Mouse (Mus musculus) layer of hippocampus, adult 9-10 months (tissue): ENCODE measurements at regions not wholly inside any gene's neighbourhood (a gene's known extent, or its start where the extent isn't known, plus 50 kb on each side); places are given as distances from the start of the nearest gene placed in this dataset.
A peak's percentile ranks its signal among the peaks of the same experiment; 100 is the strongest.

Experiments
- DNase-seq: peaks from one replicate; pipeline ENCODE4 v3.0.0; 2022; ENCODE audit warnings: low spot score

DNA sequence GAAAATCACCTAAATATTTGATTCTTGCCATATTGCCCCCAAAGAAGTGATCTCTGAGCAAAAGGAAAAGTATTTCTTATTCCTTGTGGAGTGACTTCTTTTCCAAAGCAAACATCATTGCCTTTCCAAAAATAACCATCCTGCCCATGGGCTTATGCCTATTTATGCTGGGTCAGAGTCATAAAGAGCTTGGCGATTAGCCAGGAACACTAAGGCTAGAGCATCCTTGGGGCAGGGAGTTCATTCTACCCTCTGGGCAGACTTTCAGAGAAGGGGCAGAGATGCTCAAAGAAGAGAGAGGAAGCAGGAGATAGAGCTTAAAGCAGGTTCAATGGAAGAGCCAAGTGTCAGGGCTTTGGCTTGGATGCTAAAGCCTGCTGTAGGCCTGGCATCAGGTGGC lies 203.1 kb upstream of the Gmds start:
- no peak for DNase-seq

DNA sequence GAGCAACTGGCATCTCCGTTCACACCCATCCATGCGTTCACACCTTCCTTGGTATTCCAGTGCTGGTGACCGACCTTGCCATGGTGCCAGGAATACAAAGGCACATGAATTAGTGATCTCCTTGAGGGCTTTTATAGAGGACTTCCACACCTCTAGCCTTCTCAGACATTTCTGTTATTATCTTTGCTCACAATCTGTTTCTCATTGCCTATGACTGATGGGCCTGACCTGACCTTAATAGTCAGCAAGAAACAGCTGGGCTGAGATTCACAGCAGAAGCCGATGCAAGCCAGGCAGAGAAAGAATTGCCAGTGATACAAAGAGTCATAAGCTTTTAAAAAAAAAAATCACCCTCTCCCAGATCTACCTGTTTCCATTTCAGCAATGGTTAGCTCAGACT lies 197.7 kb upstream of the Gmds start:
- DNase-seq, result no peak

DNA sequence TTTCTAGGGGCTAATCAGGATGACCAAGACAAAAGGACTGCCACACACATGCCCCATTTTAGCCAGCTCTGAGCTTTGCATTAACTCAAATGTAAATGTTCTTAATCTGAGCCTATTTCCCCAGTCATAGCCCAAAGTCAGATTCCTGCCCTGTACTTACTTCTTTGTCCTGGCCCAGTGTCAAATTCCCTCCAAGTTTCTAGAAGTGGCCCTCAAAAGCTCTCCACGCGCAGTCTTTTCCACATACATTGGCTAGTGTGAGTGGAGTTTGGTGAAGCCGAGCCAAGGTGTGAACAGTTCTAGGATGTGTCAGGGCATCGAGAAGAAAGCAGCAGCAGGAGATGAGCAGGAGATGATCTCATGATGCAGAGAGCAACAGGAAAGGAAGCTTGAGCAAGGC lies 197.1 kb upstream of the Gmds start:
- no peak for DNase-seq

DNA sequence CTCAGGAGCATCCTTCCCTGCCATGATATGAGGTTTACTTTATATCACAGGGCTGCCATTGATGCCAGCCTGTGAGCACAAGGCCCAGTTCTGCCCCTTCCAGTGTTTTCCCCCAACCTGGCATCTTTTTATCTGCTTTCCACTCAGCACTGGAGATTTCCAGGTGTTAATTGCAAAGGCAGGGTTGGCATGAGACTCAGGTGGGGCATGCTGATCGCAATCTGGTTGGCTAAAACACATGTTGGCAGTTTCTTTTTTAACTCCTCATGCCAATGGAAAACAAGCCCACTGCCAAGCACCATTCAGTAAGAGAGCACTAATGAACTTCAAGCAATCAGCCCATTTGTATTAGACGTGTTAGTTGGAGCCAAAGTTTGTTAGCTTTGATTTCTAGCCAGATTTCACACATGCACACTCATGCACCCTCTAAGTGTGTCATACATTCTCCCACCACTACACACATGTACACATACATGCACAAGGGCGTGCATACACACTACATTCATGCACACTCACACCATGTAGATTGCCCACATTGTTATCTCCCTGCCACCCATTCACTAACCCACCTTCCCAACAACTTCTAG lies 192.5 kb upstream of the Gmds start:
- no peak for DNase-seq

DNA sequence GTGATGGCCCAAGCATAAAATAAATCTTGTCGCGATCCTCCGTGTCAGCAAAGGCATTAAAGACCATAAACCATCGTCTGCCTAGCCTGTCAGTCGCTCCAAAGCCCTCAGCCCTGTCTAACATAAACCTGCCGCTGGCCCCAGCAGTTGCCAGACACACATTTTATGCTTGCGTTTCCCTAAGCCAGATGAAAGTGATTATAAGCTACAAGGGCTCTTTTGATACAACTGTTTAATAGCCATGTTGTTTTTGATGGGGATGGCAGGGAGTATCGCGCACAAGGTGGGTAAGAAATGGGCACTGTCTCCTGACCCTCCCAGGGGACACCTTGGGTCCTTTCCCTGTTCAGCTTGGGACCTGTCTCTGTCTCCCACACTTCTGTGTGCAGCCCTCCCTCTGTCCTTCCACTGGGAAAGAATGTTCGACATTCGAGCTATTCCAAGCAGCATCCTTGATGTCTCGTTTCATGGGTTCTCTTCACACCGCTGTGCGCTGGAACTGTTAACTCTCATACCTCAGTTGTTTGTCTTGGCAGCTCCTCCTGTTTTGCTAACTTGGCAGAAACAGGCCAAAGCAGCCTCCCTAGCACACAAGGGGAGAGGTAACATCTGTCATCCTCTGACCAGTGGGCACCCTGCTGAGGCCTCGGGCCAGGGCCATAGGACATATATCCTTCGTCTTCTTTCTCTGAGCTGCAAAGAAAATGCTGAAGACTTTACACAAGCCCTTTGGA lies 180.2 kb upstream of the Gmds start:
- no peak for DNase-seq

DNA sequence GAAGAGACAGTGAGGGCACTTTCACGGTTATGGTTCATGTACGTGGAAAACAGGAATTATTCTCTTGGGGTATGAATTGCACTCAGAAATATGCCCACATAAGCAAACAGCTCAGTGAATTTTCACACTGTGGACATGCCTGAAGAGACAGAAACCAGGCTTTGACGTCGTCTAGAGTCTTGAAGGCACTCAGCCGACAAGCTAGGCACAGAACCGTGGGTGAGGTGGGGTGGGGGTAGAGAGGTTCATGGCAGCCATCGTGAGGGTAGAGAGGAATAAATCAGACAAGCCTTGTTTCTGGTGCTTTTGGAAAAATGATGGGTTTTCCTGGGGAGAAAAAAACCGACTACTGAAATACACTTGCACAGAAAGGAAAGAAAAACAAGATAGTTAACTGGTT lies 179.0 kb upstream of the Gmds start:
- no peak for DNase-seq

DNA sequence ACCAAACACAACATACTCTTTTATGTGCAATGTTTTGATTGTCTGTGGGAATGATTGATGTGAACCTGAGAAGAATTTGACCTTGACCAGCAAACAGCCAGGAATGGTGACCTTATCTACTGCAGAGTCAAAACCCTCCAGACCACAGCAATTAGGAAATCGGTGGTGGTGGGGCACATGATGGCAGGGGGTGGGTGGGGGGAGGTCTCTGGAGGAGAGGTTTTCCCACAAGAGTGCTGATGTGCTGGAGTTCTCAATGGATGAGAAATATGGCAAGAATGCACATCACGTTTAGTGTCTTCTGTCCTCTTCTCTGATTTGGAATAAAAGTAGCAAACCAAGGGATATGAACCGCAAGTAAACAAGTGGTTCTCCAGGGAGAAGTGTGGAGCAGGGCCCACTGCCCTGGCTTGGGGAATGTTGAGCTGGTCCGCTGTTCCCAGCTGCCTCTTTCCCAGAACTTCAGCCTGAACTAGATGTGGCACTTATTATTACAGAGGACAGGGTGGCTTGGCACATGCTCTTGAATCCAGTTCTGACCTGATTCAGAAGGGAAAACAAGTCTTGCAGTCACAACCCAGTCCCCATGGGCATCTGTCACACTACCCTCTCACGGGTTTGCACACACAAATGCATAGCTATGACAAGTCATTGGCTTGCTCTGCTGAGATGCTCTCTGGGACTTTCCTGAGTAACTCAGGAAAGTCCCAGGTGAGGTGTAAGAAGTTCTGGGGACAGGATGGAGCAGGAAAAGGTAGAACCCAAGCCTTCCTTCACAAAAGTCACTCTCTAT lies 170.9 kb upstream of the Gmds start:
- no peak for DNase-seq

DNA sequence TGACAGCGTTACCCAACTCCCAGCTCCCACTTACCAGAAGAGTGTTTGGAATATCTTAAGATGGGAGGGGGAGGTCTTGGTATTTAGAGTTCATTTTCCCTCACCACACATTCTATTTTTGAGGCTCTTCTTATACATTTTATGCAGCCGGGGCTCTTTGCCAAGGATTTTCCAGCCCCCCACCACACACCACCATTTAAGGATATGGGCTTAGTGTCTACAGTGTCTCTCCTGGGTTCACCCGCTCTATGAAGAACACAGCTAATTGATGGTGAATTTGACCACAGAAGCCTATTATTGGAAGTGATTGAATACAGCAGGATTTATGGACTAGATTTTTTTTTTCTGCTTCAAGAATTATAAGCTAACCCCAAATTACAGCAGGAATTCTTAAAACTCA lies 169.9 kb upstream of the Gmds start:
- DNase-seq, result no peak

DNA sequence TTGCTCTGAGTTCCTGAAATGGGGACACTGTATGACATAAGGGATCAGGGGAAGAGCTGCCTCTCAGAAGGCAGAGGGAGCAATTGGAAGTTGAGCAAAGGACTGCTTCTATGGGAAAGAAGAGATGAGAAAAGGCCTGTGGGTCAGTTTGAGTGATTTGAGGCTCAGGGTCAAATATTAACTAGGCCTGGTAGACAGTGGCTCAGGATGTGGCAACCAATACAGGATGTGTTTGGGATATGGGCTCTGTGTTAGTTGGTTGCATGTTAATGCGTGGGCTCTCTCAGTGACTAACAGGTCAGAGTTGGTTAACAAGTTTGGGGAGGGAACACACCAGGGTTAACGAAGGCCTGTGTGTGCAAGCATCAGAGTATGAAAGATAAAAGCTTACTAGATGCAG lies 169.3 kb upstream of the Gmds start:
- no peak for DNase-seq

DNA sequence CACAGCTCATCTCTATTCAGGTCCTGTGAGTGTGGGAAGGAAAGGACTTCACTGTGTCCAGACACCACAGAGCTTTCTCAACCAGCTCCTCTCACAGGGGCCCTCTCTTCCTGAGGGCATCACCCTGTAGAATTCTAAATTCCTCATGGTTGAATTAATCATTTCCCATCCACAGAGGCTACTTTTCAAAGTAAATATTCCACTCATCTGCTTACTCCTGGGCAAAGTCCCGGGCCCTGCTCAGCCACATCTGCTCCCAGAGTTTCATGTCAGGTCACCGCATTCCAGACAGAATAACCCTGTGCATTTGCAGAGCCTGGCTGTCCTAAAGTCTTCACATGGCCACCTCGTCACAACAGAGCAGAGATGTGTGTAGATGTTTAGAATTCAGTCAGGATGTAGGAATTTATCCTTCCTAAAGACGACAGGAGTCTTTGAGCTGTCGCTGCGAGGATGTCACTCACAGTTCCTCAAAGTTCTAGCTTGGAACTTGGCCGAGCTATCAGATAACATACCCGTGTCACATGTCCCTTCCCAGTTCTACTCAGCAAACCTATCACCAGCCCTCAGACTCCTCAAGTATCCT lies 159.8 kb upstream of the Gmds start:
- no peak for DNase-seq

DNA sequence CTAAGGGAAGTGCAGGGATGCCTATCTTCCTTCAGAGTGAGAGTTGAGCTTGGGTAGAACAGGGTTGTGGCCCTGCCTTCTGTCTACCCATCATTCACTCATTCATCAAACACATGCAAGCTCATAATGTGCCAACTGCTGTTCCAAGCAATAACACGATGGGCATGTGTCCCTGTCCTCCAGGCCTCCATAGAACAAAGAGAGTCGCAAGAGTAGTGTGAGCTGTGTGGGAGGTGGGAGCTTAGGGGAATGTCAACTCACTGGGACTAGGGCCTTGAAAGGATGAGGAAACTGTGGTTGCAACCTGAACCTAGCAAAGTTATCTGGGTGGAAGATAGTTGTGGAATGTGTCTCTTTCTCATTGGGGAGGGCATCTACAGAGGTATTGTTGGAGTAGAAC lies 157.7 kb upstream of the Gmds start:
- DNase-seq, result no peak

DNA sequence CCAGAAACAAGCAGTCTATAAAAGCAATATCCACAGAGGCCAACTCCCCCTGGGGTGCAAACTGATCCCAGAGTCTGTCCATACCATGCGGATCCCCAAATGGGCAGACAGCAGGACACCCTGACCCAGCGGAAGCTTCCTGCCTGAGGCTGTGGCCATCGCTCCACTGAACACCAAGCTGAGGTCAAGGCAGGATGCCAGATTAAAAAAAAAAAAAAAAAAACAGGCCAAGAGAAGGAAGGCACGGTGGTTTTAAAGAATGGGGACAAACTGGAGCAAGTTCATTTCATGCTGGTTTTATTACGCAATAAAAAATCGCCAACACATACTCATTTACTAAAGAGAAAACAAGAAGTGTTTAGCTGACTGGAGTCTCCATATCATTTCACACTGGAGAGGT lies 156.5 kb upstream of the Gmds start:
- DNase-seq, result no peak

DNA sequence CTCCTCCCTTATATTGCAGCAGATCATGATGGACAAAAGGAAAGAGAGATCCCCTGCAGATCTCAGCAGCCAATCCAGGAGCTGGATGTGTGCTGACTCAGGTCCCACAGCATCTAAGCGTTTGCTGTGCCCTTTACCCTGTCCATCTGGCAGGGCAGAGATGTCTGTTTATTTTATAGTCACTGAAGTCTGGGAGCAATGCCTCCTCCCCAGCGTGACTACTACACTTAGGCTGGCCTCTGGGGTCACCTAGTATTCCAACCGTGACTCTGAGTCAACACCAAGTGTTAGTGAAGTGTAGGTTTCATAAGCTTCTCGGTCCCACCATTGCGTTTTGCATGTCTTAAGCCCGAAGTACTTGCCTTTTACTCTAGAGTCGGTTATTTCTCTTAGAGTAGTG lies 155.3 kb upstream of the Gmds start:
- no peak for DNase-seq

DNA sequence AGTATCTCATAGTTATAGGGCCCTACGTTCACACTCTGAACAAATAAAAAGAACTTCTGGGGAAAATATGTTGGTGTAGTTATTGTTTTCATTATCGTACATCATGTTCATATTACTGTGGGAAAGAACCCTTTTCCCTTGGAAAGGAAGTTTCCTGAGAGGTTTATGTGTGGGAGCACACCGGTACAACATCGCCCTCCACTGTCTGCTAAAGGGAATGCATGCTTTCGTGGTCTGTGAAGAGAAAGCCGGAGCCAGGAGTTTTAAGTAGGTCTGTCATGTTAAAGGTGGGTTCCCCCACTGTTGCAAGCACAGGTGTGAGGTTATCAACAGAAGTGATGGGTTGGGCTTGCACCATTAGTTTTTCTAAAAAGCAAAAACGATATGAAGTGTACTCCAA lies 154.8 kb upstream of the Gmds start:
- peak; percentile 26 for DNase-seq

DNA sequence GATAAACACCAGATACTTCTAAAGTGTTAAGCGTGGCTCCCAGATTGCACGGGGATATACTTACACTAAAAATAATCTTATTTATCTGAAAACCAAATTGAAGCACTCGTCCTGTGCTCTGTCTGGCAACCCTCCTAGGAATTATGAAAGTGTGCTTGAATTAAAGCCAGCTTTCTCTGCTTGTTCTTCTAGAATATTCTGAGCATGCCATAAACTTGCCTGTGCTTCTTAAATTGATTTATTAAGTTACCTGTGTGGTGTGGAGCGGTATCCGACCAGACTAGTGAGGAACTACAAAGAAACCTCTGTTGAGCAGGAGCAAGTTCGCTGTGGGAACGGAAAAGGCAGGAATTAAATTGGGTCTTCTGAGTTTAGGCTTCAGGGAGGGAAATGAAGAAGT lies 154.0 kb upstream of the Gmds start:
- no peak for DNase-seq

DNA sequence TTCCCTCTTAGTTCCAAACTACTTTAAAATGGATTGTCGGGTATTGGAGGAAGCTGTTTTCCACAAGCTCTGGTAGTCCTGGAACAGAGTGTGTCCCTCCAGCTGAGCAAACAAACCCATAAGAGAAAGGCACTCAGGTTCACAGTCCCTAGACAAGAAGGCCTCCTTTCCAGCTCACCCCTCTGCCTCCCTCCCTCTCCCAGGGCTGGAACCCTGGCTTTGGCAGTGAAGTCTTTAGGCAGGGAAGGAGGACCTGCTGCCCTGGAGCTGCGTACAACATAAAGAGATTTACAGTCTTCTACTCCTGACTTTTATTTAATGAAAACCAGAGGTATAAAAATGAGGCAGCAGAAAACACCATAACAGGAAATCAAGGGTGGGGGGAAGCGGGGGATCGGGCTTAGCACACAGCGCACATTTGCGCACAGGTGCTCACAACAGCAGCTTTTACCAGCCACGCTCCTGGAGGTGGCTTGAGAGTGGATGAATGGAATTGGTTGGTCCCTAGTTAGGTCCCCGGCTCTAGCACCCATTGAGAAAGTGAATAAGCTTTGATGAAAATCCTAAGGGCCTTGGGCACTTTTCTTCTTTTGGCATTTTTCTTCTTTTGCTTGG lies 143.0 kb upstream of the Gmds start:
- DNase-seq, result no peak

DNA sequence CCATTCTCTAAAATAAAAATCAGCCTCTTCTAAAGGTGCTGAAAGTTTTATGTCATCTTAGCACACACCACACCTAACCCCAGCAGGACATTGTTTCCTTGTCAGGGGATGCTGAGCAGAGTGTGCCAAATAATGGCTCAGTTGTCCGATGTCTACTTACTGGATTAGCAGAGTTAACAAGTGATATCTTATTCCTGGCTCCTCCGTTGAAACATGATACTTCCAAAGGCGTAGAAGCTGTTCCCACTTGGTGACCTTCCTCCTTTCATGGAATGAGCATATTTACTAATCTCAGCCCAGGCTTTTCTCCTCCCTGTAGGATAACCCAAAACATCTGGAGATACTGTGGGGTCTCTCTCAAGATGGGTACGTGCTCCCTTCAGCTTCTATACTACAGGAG lies 141.5 kb upstream of the Gmds start:
- DNase-seq, result no peak

DNA sequence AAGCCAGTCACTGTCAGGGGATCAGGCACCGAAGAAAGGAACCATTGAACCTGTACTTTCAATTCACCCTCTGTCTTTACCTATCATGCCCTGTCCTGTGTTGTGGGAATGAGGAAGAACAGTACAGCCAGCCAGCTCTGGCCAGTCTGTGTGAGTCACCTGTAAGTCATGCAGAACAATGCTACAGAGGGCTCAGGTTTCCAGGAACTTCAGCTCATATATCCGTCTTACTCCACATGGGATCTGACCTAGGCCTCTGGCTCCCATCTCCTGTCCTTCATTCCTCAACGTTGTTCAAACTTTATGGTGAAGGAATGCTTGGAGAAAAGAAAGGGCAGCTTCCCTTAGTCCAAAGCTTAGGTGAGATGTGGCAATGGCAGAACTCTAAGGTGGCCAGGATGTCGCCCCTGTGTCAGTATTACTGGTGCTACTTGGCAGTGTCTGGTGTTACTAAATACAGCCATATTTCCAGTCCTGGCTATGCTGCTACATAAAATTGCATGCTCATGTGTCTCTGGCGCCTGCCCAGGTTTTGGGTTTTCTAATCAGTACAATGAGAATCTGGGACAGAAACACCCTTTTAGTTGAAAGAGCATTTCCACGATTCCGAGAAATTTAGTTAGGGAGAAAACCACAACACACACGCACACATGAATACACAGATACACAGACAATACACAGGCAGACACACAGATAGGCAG lies 140.7 kb upstream of the Gmds start:
- no peak for DNase-seq

DNA sequence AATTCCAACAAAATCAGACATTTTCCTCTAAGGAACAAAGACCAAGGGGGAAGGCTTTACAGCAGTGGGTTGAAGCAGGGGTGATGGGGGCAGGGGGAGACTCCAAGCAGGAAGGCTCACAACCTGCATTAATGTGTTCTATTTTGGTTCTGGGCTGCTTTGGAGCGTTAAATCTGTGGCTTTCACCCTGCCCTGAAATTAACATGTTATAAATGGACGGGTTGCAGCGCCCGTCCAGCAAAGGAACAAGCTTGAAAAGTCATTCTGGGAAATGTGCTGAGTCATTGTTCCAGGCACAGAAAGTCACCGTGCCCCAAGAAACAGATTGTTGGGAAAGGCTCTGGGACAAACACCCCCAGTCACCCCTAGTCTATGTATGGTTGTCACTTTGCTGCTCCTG lies 127.2 kb upstream of the Gmds start:
- DNase-seq, result no peak

DNA sequence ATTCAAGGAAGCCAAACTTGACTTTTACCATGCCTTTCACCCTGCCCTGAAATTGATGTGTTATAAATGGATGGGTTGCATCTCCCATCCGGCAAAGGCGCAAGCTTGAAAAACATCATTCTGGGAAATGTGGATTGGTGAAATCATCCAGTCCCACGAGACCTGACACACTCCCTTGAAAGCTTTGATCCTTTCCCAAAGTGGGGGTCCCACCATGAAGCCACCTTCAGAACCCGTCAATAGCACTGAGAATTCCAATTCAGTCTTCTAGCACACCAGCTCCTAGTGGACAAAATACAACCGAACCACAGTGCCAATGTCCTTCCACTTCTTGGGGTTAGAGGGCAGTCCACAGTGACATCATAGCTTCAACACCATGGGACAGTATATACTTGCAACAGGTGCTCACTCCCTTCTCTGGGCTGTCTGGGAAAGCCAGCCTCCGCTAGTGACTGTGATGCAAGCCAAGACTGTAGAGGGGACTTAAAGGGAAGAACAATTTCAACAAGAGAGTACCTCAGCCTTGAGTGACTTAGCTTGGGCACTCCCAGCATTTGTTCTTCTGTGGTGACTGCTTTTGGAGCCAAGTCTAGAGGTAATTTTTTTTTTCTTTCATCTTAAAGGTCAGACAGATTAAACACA lies 126.6 kb upstream of the Gmds start:
- DNase-seq, result no peak

DNA sequence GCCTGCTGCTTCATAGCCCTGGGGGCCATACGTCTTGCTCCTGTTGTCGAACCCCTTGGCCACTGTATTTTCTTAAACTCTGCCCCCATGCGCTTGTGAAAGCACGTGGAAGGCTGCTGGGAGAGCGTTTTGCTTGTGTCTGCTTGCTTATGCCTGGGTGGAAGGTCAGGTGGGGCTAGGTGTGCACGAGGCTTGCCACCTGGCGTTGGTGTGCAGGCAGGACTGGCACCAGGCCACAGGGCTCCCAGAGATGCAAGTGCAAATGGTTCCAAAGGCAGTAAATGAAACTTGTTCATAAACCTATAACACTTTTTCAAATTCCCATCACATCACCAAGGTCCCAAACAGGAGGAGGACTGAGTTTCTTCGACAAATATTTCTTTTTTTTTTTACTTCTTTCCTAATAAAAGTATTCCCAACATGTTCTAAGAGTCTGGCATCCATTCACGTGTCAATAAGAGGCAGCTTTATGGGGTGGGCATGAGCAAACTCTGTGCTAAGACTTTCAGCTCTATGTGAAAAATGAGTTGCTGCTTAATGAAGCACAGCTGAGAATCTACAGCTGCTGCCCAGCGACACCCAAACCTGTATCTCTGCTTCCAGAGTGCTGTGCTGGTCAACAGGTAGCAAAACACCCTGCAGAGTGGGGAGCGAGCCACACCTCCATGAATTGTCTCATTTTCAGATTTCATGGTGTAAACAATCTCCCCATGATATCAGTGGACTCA lies 116.0 kb upstream of the Gmds start:
- DNase-seq, result no peak
